8 mouse cellular contexts compared by ENCODE assay signal in the genomic region with DNA sequence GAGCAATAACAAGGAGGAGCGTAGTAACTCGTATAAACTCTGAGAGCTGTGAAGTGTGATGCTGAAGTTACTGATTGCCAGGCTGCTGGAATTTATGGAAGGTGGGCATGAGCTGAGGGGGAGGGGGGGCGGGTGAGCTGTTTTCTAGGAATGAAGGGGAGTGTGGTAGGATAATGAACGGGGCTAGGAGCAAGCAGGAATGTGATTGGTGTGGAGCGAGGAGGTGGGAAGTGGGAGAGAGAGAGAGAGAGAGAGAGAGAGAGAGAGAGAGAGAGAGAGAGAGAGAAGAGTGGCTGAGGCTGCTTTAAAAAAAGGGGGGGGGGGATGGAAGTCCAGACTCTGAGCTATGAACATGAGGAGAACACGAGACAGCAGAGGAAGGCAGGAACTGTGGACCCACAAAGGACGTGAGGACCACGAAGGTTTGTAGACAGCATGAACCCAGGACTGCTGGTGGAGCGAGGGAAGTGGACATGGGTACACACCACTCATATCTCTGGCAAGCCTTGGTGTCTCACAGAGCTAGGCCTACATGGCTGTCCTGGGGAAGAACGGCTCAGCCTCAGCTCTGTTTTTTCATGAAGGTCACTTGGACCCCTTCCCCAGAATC. TPM values are rescaled to one million over a fixed set of nuclear protein-coding genes. Genes with fewer than 3 reads are reported as not detected.
A peak's percentile ranks its signal among the peaks of the same experiment; 100 is the strongest.
DNase-seq lines count a peak whose midpoint lies in the region; ATAC-seq and TF ChIP-seq lines count a peak whose summit lies in the region.

No protein-coding gene starts in this region.

- H3K9ac ChIP-seq in heart, embryonic 12.5 days = 0 out of 2 replicates have a peak overlapping the region, but pooled peaks have one; percentile 16
- H3K9ac ChIP-seq in hindbrain, postnatal 0 days (replicated peaks; ENCODE audit: low read length) = no peak overlapping the region; the same call in 1 of the 2 replicates
- H3K9ac ChIP-seq in midbrain, embryonic 14.5 days (replicated peaks; ENCODE audit: low read length) = no peak overlapping the region; the same call in 1 of the 2 replicates

- peak; percentile 54; the same call in 1 of the 2 replicates for ATAC-seq in heart, embryonic 12.5 days (ENCODE audit: insufficient number of reproducible peaks, low FRiP score)
- peak; percentile 46 for ATAC-seq in hindbrain, postnatal 0 days
- no peak for ATAC-seq in midbrain, embryonic 14.5 days (ENCODE audit: low FRiP score, low TSS enrichment)

- intact Hi-C loops in left cerebral cortex, postnatal 14 days (cut with DNase I) = loop anchor here (5.0 kb wide), 1 partner anchor 38 kb away; no protein-coding TSS in a partner anchor

- no peaks in the 10 kb centered on the region for H3K27me3 ChIP-seq in heart, embryonic 12.5 days (replicated peaks)
- H3K27me3 ChIP-seq in hindbrain, postnatal 0 days (ENCODE audit: insufficient read depth, low read length) = no peaks in the 10 kb centered on the region
- no peaks in the 10 kb centered on the region for H3K27me3 ChIP-seq in midbrain, embryonic 14.5 days (ENCODE audit: control insufficient read depth, insufficient read depth, low read length)

- H3K9me3 ChIP-seq in heart, embryonic 12.5 days (replicated peaks) = peaks cover 4% of the 10 kb centered on the region
- H3K9me3 ChIP-seq in hindbrain, postnatal 0 days (ENCODE audit: low read length) = no peaks in the 10 kb centered on the region
- no peaks in the 10 kb centered on the region for H3K9me3 ChIP-seq in midbrain, embryonic 14.5 days (ENCODE audit: control insufficient read depth, low read length)

- WGBS in heart, embryonic 12.5 days = 23% methylated on average over 10 of the region's 10 CpGs
- 26% methylated on average over 10 of the region's 10 CpGs for WGBS in hindbrain, postnatal 0 days
- 33% methylated on average over 10 of the region's 10 CpGs for WGBS in midbrain, embryonic 14.5 days

- peak overlapping the region; percentile 98 for H3K27ac ChIP-seq in heart, embryonic 12.5 days (ENCODE audit: poor library complexity, severe bottlenecking)
- H3K27ac ChIP-seq in hindbrain, postnatal 0 days = peak overlapping the region; percentile 97
- peak overlapping the region; percentile 92 for H3K27ac ChIP-seq in midbrain, embryonic 14.5 days (replicated peaks; ENCODE audit: low read depth, low read length)

- peak overlapping the region; percentile 88 for H3K4me2 ChIP-seq in heart, embryonic 12.5 days
- peak overlapping the region; percentile 86 for H3K4me2 ChIP-seq in hindbrain, postnatal 0 days (ENCODE audit: low read depth, low read length)
- H3K4me2 ChIP-seq in midbrain, embryonic 14.5 days (ENCODE audit: low read length) = peak overlapping the region; percentile 70

- H3K4me1 ChIP-seq in heart, embryonic 12.5 days (replicated peaks) = peaks cover 35% of the 10 kb centered on the region
- peaks cover 15% of the 10 kb centered on the region for H3K4me1 ChIP-seq in hindbrain, postnatal 0 days (ENCODE audit: insufficient read depth, low read length)
- peaks cover 20% of the 10 kb centered on the region for H3K4me1 ChIP-seq in midbrain, embryonic 14.5 days (ENCODE audit: control insufficient read depth, insufficient read depth, low read length)

- no peaks in the 10 kb centered on the region for H3K36me3 ChIP-seq in heart, embryonic 12.5 days
- H3K36me3 ChIP-seq in hindbrain, postnatal 0 days (ENCODE audit: insufficient read depth, low read length) = no peaks in the 10 kb centered on the region
- no peaks in the 10 kb centered on the region for H3K36me3 ChIP-seq in midbrain, embryonic 14.5 days (ENCODE audit: control insufficient read depth, insufficient read depth, low read length)

- DNase-seq in heart, adult 9 months (ENCODE audit: low spot score in 2 of 2) = no peak
- peak; percentile 65 for DNase-seq in embryo, embryonic 9.5 days (ENCODE audit: extremely low spot score)
- peak; percentile 22 for DNase-seq in hindbrain, postnatal 0 days (ENCODE audit: low spot score)
- peak; percentile 41 for DNase-seq in midbrain, embryonic 14.5 days
- DNase-seq in spleen, postnatal 4 days (ENCODE audit: low spot score in 2 of 2) = no peak
- DNase-seq in gastrocnemius, postnatal 25 days = no peak
- no peak for DNase-seq in left cerebral cortex, postnatal 14 days (ENCODE audit: low spot score in 2 of 2)

- no peak for TF ChIP-seq CTCF in hindbrain, postnatal 0 days (IDR thresholded peaks at IDR 0.05; ENCODE audit: low read depth)

- H3K4me3 ChIP-seq in heart, embryonic 12.5 days = peak overlapping the region; percentile 85; the same call in 1 of the 2 replicates
- peak overlapping the region; percentile 74; the same call in 1 of the 2 replicates for H3K4me3 ChIP-seq in hindbrain, postnatal 0 days (ENCODE audit: low read length)
- H3K4me3 ChIP-seq in midbrain, embryonic 14.5 days (replicated peaks; ENCODE audit: low read depth, low read length) = 0 out of 2 replicates have a peak overlapping the region, but pooled peaks have one; percentile 69

RNA-seq across cellular contexts. Expression of a gene that starts 1.2 kb away (rescaled TPM):
- 38.6 and 40.7 TPM in 2 replicates for polyA plus RNA-seq in heart, embryonic 12.5 days (2016; fragmentation: Nextera tagmentation; extraction: Ambion mirVana)
- 30.3 and 84.8 TPM in 2 replicates for total RNA-seq in hindbrain, postnatal 0 days (2014; rRNA removed)
- 49.9 and 53.8 TPM in 2 replicates for polyA plus RNA-seq in hindbrain, postnatal 0 days (2015; fragmentation: Nextera tagmentation; extraction: Ambion mirVana)
- 82.5 and 100 TPM in 2 replicates for polyA plus RNA-seq in midbrain, embryonic 14.5 days (2014; fragmentation: Nextera tagmentation; extraction: Ambion mirVana)
- 1 to 10 TPM; 2.7 to 2.9 TPM for total RNA-seq in gastrocnemius, postnatal 25 days (2021)
- total RNA-seq in left cerebral cortex, postnatal 14 days (2021) = 10 to 100 TPM; 50.6 to 53.3 TPM

Comparison
In these comparisons a context has a peak if more than half of its experiments do, and no peak if none do; other contexts are left out.
1. DNase-seq: peak in embryo, embryonic 9.5 days (single experiment), hindbrain, postnatal 0 days (single experiment) and midbrain, embryonic 14.5 days (single experiment); none in heart, adult 9 months (0 of 2), spleen, postnatal 4 days (0 of 2), gastrocnemius, postnatal 25 days (single experiment) and left cerebral cortex, postnatal 14 days (0 of 2).
2. Peak in every context shown above with its lines, with median percentiles within 50 percentile points of each other: H3K27ac ChIP-seq, H3K4me2 ChIP-seq and H3K4me3 ChIP-seq.